Mouse (Mus musculus) lung, postnatal 0 days (tissue): ENCODE data around the gene Cds2.

Experiments
- CTCF ChIP-seq: IDR thresholded peaks from 2 replicates; pipeline ENCODE4 v1.5.1; 2016; ENCODE audit warnings: antibody characterized with exemption, mild to moderate bottlenecking
- EP300 ChIP-seq: IDR thresholded peaks from 2 replicates; pipeline ENCODE4 v1.6.1; 2016; ENCODE audit warnings: antibody characterized with exemption, mild to moderate bottlenecking, control low read depth

DNA sequence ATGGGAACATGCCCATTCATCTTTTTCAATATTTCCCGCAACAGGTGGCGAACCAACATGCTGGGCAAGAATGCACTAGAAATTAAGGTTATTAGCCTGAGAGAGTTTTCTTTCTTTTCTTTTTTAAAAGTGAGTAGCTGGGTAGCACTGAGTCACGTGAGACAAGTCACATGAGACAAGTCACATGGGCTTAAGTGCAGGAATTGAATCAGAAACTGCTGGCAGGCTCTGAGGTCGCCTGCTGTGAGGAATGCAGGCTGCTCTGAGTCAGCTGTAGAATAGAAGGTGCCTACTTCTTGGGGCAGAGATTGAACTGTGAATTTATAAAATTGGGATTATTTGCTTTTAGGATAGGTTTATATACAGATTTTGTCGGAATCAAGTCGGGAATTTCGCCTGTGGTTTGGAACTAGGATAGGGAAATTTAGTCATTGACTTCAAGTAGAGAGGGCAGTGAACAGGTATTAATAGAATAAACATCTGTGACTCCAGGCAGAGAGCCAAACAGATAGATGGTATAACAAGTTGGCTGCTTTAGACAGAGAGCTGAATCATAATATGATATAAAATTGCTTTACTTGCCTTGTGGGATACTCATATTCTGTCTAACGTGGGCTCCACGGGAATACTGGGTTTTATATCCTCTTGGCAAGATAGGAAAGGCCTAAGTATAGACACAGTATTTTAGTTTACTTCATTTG lies 23.6 kb downstream of the Cds2 start:
- TF ChIP-seq EP300: no peak
- TF ChIP-seq CTCF: no peak
